Mouse (Mus musculus): ENCODE results near the gene Pigw.

Pigw gene

DNA sequence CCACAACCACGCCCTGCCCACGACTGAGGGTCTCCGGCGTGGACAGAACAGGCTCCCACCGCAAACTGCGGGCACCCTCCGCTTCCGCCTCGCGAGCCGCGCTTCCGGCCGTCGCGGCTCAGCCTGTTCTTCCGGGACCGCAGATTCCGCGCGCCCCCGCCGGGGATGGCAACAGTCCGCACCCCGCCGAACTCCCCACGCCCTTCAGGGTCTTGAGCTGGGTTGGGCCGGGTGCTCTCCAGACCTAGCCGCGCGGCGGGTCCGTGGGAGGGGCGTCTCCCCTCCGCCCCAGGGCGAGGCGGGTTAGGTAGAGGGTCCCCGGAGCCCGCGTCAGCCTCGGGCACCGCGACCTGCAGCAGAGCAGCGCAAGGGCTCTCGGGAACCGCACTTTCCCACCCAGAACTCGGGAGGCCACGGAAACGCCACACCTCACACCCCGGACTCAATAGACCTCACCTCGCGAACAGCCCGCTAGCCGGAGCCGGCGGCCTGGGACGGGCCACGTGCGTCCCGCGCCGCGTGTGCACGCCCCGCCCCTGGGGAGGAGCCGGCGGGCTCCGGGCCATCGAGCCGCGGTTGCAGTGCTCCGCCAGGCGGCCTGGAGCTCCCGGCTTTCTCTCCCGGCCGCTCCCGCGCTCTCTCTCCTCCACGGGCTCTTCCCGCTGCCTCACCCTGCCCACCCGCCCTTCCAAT is at the start of gene Pigw, which contains the start of gene Myo19:
Gene Pigw, minus strand, starts transcription at position 514 of the 693 bp plus-strand sequence.
Gene Myo19, plus strand, starts transcription at position 377 of the 693 bp plus-strand sequence.
- peak; percentile 74 to 77 for DNase-seq

DNA sequence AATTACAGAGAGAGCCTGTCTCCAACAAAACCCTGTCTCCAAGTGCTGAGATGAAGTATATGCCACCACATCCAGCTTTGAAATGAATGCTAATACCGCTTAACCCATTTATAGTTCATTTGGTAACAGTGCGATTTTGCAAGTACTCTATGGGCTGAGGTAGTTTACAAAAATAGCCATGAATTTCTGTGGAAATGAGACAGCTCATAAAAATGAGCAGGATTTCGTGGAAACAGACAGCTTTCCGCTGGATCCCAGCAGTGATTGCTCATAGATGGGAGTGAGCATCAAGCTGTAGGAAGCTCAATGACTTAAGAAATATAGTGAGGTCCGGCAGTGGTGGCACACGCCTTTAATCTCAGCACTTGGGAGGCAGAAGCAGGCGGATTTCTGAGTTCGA is 40.9 kb upstream of the Pigw start:
- DNase-seq = no peak

DNA sequence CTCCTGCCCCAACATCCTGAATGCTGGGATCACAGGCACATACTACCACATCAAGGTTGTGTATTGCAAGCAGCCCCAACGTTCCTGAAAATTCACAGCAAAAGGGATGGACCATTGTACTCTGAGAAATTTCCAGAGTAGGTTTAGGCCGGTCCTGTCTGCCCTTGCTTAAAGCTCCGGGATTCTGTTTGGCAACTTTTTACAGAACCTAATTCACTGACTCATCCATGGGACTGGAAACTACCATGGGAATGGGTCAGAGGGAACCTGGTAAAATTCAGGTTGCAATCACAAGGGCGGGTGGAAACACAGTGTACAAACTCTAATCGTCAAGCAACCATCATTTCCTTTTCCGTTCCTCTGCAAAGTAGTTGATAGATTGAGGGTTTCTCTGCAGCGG is 39.9 kb upstream of the Pigw start:
- no peak for DNase-seq

DNA sequence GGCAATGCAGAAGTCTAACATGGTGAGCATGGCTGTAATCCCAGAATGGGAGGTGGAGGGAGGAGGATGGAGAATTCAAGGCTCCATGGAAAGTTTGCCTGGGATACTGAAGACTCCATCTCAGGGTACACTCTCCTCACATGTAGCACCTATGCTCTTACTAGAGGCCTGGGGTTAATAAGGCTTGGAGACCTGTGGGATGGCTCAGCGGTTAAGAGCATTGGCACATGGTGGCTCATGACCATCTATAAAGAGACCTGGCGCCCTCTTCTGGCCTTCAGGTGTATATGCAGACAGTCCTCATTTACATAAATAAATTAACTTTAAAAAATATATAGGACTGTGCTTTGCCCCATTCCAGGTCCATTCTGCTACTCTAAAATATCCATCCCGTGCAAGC is 39.2 kb upstream of the Pigw start:
- DNase-seq = peak in 1 of 2 experiments; percentile 40

DNA sequence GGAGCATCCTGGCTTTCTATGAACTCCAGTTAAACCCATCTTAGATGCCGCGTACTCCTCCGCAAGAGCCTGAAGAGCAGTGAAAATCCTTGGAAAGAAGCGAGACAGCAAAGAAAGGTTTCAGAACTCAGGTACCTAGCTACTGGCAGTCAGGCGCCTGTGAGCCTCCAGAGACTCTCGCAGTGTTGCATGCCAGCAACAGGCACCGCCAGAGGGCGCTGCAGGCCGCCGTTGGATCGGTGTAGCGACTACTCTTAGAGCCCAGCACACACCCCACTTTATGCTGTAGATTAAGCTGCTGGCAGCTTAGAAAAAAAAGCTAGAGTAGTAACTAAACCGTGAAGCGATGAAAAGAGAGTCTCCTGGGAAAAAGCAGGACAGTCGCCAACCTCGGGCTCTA is 38.3 kb upstream of the Pigw start:
- peak; percentile 65 to 92 for DNase-seq

DNA sequence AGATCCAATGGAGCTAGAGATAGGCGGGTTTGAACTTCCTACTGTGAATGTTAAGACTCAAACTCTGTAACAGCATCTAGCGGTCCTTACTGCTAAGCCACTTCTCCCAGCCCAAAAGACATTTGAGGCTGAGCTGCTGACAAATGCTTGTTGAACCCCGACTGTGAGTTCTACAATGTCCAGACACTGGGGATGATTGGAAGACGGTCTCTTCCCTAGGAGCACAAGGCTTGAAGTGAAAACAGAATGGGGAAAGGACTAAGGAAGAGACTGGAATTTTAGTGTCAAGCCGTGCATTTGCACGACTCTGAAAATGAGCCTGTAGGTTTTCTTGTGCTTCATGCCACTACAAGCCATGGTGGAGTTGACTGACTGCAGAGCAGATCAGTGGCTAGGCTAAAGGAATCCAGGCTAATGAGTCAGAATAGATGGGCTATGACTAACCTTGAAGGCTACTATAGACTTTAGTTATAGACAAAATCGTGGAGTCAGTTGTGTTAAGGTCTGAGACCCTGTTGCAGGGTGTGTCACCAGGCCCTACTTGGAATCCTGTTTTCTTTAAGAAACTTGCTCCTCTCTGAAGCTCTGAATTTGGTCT is 36.7 kb upstream of the Pigw start:
- DNase-seq = no peak

DNA sequence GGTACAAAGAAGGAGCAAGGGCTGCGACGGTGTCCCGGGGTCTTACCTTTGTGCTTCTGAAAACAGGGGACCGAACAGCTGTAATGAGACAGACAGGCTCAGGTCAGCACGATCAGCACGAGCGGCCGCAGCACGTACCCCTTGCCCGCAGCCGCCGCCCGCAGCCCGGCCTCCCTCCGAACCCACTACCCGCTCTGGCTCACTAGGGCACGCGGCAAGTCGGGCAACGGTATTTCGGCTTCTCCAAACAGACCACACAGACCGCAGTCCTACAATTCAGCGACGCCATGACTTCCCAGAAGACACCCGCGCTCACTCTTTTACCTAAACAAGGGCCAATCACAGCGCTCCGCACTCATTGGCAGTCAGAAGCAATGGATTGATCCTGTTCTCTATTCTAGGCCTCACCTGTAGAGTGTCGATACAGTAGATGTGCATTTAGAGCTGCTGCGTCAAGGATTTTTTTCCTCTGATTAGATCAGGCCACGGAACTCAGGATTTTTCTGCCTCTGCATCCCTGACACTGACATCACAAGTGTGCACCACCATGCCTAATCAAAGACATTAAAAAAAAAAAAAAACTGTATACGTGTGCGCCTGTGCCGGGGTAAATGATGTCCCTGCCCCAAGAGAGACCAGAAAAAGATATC is 36.1 kb upstream of the Pigw start, which contains the start of gene Znhit3:
Gene Znhit3, minus strand, starts transcription at position 314 of the 650 bp plus-strand sequence.
- peak; percentile 86 to 92 for DNase-seq

DNA sequence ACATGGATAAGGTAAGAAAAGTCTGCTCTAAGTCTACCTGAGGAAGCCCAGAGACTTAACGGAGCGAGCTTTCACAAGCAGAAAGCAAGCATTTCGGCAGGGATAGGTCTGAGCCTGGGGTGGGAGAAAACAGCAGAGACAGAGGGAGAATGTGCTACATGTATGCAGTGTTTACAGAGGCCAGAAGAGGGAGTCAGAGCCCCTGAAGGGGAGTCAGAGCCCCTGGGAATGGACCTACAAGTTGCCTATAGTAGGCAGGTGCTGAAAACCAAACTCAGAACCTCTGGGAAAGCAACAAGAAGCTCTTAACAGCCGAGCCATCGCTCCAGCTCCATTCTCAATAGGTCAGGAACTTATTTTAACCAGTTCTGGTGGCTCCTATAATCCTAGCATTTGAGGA is 34.6 kb upstream of the Pigw start:
- no peak for DNase-seq

DNA sequence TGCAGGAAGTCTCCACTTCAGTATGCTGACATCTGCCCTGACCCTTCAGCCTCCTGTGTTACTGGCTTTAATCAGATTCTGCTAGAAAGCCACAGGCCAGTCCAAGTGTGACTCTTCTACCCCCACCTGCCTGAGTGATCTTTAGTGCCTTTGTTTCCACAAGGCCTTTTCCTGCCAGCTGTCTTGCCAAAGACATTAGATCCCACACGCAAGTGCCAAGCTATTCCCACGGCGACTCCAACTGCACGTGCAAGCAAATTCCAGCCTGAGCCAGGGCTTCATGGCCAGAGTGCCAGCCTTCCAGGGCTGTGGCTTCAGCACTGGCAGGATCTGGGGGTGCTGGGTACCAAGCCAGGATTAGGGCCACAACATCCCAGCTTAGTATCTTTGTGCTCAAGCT is 30.3 kb upstream of the Pigw start:
- DNase-seq = no peak

DNA sequence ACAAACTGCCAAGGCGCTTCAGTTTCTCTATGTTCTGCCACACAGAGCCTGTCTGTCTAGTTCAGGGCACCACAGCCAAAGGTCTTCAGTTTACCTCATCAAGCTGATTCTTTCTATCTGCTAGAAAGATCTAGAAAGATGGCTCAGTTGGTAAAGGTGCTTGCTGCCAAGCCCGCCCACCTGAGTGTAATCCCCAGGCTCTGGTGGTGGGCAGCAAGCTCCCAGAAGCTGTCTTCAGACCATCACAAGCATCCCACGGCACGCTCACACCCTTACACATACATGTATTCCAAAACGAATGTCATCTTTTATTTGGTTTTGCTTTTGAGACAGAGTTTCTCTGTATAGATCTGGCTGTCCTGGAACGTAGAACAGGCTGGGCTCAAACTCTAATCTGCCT is 28.4 kb upstream of the Pigw start:
- DNase-seq = no peak

DNA sequence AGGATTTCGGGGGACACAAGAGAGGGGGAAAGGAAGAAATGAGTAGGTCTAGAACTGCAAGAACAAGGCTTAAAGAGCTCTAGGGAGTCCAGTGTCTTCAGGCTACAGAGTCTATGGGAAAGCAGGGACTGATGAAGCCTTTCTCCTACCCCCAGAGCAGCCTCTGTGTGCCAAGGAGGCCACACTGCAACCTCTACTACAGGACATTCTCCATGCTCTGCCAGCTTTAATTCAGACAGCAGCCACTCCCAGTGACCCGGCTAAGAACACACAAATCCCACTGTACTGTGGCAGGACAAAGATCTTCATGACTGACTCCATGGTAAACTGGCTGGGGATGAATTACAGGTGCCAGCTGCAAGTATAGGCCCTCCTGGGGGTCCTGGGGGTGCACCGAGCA is 27.0 kb upstream of the Pigw start:
- no peak for DNase-seq

DNA sequence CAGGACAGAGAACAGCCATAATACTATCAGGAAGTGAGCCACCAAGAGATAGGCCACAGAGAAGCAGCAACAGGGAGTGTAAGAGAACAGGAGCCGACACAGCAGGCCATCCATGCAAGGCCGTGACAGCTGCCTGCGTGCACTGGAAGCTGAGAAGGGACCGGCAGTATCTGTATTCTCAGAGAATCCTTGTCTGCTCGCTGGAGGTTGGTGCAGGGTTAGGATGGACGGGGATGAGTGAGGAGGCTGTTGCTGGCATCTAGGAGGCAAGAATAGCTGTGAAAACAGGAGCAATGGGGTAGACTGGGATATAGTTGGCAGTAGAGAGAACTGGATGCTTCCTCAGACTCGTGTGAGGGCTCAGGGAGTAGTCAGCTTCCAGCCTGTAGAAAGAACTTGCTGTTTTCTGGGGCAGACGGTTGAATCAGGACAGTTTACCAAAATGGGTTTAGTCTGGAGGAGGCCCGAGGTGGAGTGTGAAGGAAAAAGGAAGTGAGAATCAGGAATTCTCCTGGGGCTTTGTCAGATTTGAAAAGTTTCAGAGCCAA is 24.6 kb upstream of the Pigw start:
- no peak for DNase-seq

DNA sequence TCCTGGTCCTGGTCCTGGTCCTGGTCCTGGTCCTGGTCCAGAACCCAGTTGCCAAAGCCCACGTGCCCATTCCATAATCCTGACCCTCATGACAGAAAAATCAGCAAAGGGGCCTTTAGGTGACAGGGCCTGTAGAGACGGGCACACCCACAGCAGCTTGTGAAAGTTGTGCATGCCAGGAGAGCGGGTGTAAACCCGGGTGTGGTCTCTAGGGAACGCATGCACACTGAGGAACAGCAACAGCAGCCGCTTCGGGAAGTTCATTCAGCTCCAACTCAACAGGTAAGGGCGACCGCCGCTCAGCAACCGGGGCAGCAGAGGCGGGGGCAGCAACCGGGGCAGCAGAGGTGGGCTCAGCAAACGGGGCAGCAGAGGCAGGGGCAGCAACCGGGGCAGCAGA is 13.0 kb upstream of the Pigw start:
- no peak for DNase-seq

DNA sequence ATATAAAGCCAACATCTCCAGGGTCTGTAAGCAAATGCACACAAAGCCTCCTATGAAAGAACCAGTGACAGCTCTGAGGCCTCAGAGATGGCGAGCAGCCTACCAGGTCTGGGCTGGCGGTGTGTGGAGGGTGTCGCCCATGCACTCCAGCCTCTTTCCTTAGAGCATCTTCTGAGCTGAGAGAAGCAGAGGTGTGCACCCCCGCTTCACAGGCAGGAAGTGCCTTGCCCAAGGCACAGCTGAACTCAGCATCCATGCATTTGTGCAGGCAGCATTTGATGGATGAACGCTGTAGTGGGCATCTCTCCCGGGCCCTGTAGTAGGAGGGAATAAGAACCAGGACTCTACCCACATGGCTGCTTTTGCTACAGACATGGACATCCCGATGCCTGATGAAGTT is 11.6 kb upstream of the Pigw start:
- no peak for DNase-seq

DNA sequence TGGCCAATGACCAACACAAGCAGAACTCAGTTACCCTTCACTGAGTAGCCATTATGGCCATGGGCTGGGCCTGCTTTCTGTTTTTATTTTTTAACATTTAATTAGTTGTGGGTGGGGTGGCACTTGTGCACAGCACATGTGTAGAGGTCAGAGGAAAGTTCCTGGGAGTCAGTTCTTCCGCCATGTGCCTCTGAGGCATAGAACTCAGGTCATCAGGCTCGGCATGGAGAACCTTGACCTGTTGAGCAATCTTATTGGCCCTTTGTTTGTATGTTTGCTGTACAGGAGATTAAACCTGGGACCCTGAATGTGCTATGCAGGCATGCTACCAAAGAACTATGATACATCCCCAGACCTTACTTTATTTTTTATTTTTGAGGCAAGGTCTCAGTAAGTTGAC is 9.4 kb upstream of the Pigw start:
- DNase-seq = no peak

DNA sequence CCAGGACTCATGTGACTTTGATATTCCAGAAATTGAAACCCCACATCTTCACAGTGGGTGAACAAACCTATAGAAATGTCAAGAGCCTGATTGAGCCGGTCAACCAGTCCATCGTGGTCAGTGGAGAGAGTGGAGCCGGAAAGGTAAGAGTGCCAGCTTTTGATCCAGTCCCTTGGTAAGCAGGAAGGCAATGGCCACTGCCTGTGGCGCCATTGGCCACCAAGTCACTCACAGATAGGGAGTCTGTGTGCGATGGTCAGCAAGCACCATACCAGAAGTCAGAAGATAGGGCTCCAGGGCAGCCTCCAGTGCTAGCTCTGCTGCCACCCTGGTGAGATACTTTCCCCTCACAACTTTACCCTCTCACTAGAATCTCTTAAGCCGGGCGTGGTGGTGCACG is 7.9 kb upstream of the Pigw start:
- DNase-seq = no peak

DNA sequence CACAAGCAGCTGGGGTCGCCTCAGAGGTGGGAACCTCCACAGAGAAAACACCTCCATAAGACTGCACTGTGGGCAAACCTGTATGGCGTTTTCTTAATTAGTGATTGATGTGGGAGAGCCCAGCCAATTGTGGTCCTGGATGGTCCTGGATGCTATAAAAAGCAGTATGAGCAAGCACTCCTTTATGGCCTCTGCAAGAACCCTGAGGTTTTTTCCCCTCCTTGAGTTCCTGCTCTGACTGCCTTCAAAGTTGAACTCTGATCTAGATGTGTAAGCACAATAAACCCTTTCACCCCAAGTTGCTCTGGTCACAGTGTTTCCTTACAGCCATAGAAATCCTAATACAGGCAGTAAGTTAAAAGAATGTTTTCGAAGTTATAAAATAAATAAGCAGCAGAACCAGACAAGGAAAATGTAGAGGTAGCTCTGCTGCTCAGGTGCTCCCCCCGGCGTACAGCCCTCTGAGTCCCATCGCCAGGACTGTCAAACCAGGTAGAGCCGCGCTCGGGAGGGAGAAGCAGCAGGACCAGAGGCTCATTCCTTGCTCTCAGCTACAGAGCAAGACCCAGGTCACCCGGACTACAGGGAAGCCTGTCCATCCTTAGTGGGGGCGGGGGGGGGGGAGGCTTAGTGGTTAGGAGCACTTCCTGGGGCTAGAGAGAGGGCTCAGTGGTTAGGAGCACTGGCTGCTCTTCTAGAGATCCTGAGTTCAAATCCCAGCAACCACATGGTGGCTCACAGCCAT is 6.9 kb upstream of the Pigw start:
- peak in 1 of 2 experiments; percentile 34 for DNase-seq

DNA sequence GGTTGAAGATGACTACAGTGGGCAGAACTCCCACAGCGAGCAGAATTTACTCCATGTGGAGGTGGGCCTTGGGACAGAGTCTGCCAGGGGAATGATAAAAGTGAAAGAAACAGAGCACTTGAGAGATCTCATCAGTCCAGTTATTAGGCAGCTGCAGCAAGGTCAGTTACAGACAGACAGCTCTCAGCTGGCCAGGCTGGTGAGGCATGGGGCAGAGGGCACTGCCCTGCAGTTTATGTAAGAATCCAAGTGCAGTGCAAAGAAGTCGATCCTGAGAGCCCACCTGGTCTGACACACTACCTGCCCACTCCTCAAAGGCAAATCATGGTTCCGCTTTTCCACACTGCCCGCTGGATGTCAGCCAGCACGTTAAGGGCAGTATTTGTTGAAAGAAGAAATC is 6.2 kb upstream of the Pigw start:
- peak; percentile 44 to 58 for DNase-seq

DNA sequence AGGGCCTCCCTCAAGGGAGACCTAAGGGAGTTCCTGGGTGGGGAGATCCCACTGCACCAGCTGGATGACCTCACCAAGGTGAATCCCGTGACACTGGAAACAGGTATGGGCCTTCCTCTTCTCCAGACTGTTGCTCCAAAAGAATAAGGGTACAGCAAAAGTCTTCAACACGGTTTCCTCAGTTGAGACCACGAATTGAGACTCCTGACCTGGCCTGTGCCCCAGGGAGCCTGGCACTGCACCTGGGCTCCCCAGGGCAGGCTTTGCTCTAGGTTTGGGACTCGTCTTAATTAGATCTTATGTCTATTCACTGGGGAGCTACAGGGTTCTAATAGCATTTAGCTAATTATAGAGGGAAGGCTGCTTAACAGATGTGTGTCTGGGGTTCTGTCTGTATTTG is 5.2 kb upstream of the Pigw start:
- DNase-seq = no peak

DNA sequence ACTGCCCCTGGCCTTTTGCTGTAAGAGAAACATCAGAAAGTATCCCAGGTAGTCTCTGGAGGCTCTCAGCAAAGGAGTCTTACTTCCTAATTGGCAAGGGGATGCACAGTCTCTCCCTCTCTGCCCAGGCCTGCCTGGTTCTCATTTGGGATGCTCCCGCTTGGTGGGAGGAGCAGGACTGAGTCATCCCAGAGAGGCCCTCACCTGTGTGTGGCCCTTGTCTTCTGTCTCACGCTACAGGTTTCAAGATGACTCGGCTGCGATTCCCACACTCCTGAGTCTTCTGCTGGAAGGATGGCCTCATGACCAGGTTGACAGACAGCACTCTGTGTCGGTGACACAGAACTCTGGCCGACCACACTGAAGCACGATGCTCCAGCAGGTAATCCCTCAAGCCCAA is 2.3 kb upstream of the Pigw start:
- no peak for DNase-seq

DNA sequence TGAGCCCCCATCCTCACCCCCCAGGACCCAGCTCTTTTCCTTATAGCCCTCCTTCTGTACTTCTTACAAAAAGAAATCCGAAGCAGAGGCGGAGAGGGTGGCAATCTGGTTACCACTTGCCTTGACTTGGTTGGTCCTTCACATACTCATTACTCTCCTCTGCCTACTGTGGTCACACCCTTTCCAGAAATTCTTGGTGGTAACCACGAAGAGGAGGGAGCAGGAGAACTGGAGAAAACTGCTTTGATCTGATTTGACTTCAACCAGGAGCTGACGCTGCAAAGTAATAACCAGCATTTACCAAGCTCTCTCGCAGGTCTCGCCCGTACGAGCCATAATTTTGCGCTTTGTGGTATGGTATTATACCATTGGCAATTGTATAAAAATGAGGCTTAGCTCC is 886 bp upstream of the Pigw start:
- peak in 1 of 2 experiments; percentile 22 for DNase-seq

DNA sequence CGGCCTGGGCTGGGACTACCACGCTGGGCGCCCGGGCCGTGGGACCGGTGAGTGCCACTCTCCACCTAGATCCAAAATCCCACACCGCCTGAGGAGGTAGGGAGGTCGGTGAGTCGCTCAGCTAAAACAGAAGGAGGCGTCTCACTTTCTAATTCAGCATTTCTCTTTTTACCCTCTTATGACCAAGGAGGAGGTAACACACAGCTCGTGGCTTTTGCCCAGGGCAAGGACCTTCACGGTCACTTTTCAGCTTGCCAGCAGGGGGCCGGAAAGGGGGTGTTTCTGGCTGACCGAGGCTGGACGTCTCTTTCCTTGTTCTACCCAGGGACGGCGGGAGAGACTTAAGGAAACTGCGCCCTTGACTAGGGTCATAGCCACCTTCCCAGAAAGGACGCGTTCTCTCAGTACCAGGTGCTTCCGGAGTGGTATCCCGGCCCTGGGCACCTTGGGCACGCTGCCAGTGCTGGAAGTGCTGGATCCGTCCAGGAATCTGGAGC is 428 bp upstream of the Pigw start:
- peak; percentile 71 to 74 for DNase-seq
